Mouse (Mus musculus): Measurements from ENCODE around the gene Acads. TPM values are rescaled to one million over a fixed set of nuclear protein-coding genes. Genes with fewer than 3 reads are reported as not detected.
"Not testable (repeated sequence)": the region's sequence is repeated elsewhere in the genome, so short reads cannot be mapped to it uniquely, and the experiment has no call there.

Acads gene
- polyA plus RNA-seq, 1 experiment from 2014 or later: 89.5 TPM

DNA sequence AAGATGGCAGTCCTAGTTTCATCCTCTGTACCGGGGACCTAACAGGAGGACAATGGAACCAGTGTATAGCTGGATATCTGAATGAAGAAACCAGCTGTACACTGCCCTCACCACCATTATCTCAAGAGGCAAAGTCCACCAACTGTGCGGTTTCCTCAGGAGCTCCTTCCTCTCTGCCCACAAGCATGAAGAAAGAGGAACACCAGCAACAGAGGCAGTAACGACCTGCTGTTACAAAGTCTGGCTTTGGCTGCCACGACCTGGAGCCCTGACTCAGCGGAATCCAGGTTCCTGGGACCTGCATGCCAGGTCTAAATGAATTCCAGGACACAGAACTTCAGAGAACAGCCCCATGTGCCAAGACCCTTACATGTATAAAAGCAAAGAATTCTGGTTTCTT lies 36.7 kb upstream of the Acads start:
- peaks cover 34 to 62% of the 10 kb centered on the region in 2 experiments for H3K4me1 ChIP-seq (ENCODE audit: control insufficient read depth in 2 of 2, insufficient read depth in 2 of 2, low read length in 2 of 2)

GRCm38 (mm10) chr5:115155156-115155631 lies 36.0 kb upstream of the Acads start:
- H3K27me3 ChIP-seq (ENCODE audit: control insufficient read depth, insufficient read depth, low read length): no peaks in the 10 kb centered on the region
- WGBS: 43% methylated on average over 13 of the region's 13 CpGs
- H3K4me3 ChIP-seq (ENCODE audit: control insufficient read depth in 1 of 2, insufficient read depth in 1 of 2, low read depth in 1 of 2, low read length in 2 of 2): peak overlapping the region; percentile 29 to 99
- H3K4me1 ChIP-seq (ENCODE audit: control insufficient read depth in 2 of 2, insufficient read depth in 2 of 2, low read length in 2 of 2): peaks cover 34 to 62% of the 10 kb centered on the region in 2 experiments
- H3K36me3 ChIP-seq (ENCODE audit: control insufficient read depth, insufficient read depth, low read length): peaks cover 9% of the 10 kb centered on the region
- no peak for ATAC-seq (ENCODE audit: insufficient number of reproducible peaks, insufficient read depth, low FRiP score, low read depth)
- no peaks in the 10 kb centered on the region for H3K9me3 ChIP-seq (ENCODE audit: control insufficient read depth, low read length)
- H3K4me2 ChIP-seq (ENCODE audit: low read length): peak overlapping the region; percentile 83
- H3K27ac ChIP-seq (replicated peaks in 1 of 2; ENCODE audit: control insufficient read depth in 1 of 2, insufficient read depth in 1 of 2, low read depth in 2 of 2, low read length in 2 of 2): no peak overlapping the region; a peak in 1 of 4 replicates
- peak overlapping the region; percentile 98 for H3K9ac ChIP-seq (ENCODE audit: low read length)

More for the DNA sequence above, 36.7 kb upstream of the Acads start:
- Histone ChIP-seq H3K27ac (replicated peaks in 1 of 2; ENCODE audit: control insufficient read depth in 1 of 2, insufficient read depth in 1 of 2, low read depth in 2 of 2, low read length in 2 of 2) (no peak overlapping the region; a peak in 1 of 4 replicates), H3K4me3 (ENCODE audit: control insufficient read depth in 1 of 2, insufficient read depth in 1 of 2, low read depth in 1 of 2, low read length in 2 of 2) (peak overlapping the region; percentile 29 to 99), H3K9me3 (ENCODE audit: control insufficient read depth, low read length) (no peaks in the 10 kb centered on the region), H3K27me3 (ENCODE audit: control insufficient read depth, insufficient read depth, low read length) (no peaks in the 10 kb centered on the region), H3K36me3 (ENCODE audit: control insufficient read depth, insufficient read depth, low read length) (peaks cover 3% of the 10 kb centered on the region), H3K4me2 (ENCODE audit: low read length) (peak overlapping the region; percentile 83), H3K9ac (ENCODE audit: low read length) (peak overlapping the region; percentile 98)
- WGBS: 16% methylated on average over 5 of the region's 5 CpGs
- ATAC-seq (ENCODE audit: insufficient number of reproducible peaks, insufficient read depth, low FRiP score, low read depth): no peak

DNA sequence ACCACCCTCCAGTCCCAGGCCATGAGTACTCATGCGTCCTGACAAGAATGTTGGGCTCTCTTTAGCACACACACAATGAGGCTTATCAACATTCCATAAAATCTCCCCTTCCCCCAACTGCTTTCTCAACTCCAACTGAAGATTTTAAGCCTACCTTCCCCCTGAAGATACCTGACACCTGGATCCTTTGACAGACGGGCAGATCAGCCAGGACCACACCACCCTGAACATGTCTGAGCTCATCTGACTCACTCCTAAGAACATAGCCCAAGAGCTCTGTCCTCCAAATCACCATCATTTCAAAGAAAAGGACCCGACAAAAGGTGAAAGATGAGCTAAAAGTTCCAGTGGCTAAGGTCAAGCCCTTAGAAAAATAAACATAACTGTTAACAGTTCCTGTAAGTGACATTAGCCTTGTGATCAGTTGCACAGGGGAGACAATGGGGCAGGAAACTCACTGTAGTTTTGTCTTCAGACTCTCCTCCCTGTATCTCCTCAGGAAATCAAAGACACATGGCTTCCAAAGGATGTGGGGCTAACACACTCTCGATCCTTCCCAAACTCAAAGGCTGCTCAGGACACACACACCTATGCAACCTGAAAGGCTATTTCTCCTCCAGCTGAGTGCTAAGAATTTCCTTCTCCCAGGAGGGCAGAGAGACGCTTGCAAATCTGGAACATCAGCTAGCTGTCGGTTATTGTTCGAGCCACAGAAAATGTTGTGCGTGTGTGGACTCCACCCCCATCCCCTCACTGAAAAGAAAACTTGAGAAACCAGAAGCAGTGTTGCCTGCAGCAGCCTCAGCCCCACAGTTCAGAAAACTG lies 33.2 kb upstream of the Acads start:
- peak overlapping the region; percentile 6; the same call in 1 of the 2 replicates for H3K9ac ChIP-seq (ENCODE audit: low read length)
- H3K27me3 ChIP-seq (ENCODE audit: control insufficient read depth, insufficient read depth, low read length): no peaks in the 10 kb centered on the region
- H3K9me3 ChIP-seq (ENCODE audit: control insufficient read depth, low read length): no peaks in the 10 kb centered on the region
- WGBS: 24% methylated on average over 8 of the region's 8 CpGs
- no peak for ATAC-seq (ENCODE audit: insufficient number of reproducible peaks, insufficient read depth, low FRiP score, low read depth)
- peaks cover 37% of the 10 kb centered on the region for H3K36me3 ChIP-seq (ENCODE audit: control insufficient read depth, insufficient read depth, low read length)
- H3K4me2 ChIP-seq (ENCODE audit: low read length): no peak overlapping the region; the same call in none of the 2 replicates
- no peak overlapping the region for H3K4me3 ChIP-seq (ENCODE audit: control insufficient read depth in 1 of 2, insufficient read depth in 1 of 2, low read depth in 1 of 2, low read length in 2 of 2)
- peak overlapping the region; percentile 19 to 51 for H3K27ac ChIP-seq (replicated peaks in 1 of 2; ENCODE audit: control insufficient read depth in 1 of 2, insufficient read depth in 1 of 2, low read depth in 2 of 2, low read length in 2 of 2)
- H3K4me1 ChIP-seq (ENCODE audit: control insufficient read depth in 2 of 2, insufficient read depth in 2 of 2, low read length in 2 of 2): peaks cover 30 to 55% of the 10 kb centered on the region in 2 experiments

DNA sequence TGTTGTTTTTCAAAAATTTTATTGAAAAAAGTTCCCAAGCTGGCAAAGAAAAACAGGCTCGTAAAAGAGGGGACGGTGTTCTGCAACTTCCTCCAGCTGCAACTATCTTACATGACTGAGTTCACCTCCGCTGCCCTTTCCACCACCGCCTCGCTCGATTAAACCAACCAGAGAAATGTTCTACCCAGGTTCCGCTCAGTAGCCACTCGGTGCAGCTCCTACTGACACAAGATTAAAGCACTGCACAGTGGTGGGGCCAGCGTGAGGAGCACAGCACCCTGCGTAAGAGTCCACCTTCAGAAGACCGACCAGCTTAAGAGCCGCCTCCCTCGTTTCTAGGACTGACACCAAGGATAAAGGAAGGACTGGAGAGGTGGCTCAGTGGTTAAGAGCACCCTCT lies 32.3 kb upstream of the Acads start:
- peaks cover 46% of the 10 kb centered on the region for H3K36me3 ChIP-seq (ENCODE audit: control insufficient read depth, insufficient read depth, low read length)
- peaks cover 29 to 51% of the 10 kb centered on the region in 2 experiments for H3K4me1 ChIP-seq (ENCODE audit: control insufficient read depth in 2 of 2, insufficient read depth in 2 of 2, low read length in 2 of 2)
- no peaks in the 10 kb centered on the region for H3K9me3 ChIP-seq (ENCODE audit: control insufficient read depth, low read length)
- no peak for ATAC-seq (ENCODE audit: insufficient number of reproducible peaks, insufficient read depth, low FRiP score, low read depth)
- no peak overlapping the region for H3K4me3 ChIP-seq (ENCODE audit: control insufficient read depth in 1 of 2, insufficient read depth in 1 of 2, low read depth in 1 of 2, low read length in 2 of 2)
- H3K9ac ChIP-seq (ENCODE audit: low read length): no peak overlapping the region
- 83% methylated on average over 13 of the region's 13 CpGs for WGBS
- H3K27me3 ChIP-seq (ENCODE audit: control insufficient read depth, insufficient read depth, low read length): no peaks in the 10 kb centered on the region
- no peak overlapping the region for H3K27ac ChIP-seq (replicated peaks in 1 of 2; ENCODE audit: control insufficient read depth in 1 of 2, insufficient read depth in 1 of 2, low read depth in 2 of 2, low read length in 2 of 2)
- H3K4me2 ChIP-seq (ENCODE audit: low read length): no peak overlapping the region

GRCm38 (mm10) chr5:115150991-115151390 lies 31.8 kb upstream of the Acads start:
- WGBS: 61% methylated on average over 5 of the region's 5 CpGs

DNA sequence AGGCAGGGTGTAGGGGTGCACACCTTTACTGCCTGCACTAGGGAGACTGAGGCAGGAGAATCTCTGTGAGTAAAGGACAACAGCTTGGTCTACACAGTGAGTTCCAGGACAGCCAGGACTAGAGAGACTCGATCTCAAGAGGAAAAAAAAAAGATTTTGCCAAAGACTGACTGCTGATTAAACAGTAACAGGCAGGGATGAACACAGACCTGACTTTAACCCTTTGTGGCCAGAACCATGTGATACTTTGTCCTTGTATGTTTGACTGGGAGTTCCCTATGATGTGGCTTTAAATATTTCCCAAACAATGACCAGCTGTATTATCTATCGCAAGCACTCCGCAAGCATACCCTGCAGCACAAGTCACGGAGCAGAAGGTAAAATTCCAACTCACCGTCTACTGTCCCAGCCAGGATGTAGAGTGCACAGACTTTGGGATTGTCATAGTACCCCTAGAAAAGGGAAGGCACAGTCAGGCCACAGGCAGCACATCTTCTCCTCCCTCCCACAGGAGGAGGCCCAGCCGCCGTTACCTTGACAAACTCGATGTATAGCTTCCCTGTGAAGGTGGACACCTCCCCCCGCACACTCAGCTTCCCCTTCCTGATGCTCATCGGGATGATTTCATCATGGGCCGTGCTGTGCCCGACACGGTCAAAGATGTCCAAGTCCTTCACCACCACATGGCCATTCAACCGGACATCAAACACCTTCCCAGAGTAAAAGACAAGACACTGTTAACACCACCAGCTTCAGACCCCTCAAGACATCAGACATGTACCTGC lies 30.7 kb upstream of the Acads start:
- Histone ChIP-seq H3K27ac (replicated peaks in 1 of 2; ENCODE audit: control insufficient read depth in 1 of 2, insufficient read depth in 1 of 2, low read depth in 2 of 2, low read length in 2 of 2) (no peak overlapping the region), H3K4me3 (ENCODE audit: control insufficient read depth in 1 of 2, insufficient read depth in 1 of 2, low read depth in 1 of 2, low read length in 2 of 2) (no peak overlapping the region), H3K4me1 (ENCODE audit: control insufficient read depth in 2 of 2, insufficient read depth in 2 of 2, low read length in 2 of 2) (peaks cover 16 to 35% of the 10 kb centered on the region in 2 experiments), H3K4me2 (ENCODE audit: low read length) (no peak overlapping the region), H3K9me3 (ENCODE audit: control insufficient read depth, low read length) (no peaks in the 10 kb centered on the region), H3K36me3 (ENCODE audit: control insufficient read depth, insufficient read depth, low read length) (peaks cover 61% of the 10 kb centered on the region), H3K9ac (ENCODE audit: low read length) (no peak overlapping the region), H3K27me3 (ENCODE audit: control insufficient read depth, insufficient read depth, low read length) (no peaks in the 10 kb centered on the region)
- ATAC-seq (ENCODE audit: insufficient number of reproducible peaks, insufficient read depth, low FRiP score, low read depth): no peak
- WGBS: 95% methylated on average over 14 of the region's 14 CpGs

More at GRCm38 (mm10) chr5:115150991-115151390, 31.8 kb upstream of the Acads start:
- H3K4me1 ChIP-seq (ENCODE audit: control insufficient read depth in 2 of 2, insufficient read depth in 2 of 2, low read length in 2 of 2): peaks cover 27 to 46% of the 10 kb centered on the region in 2 experiments
- peaks cover 50% of the 10 kb centered on the region for H3K36me3 ChIP-seq (ENCODE audit: control insufficient read depth, insufficient read depth, low read length)
- ATAC-seq (ENCODE audit: insufficient number of reproducible peaks, insufficient read depth, low FRiP score, low read depth): no peak
- no peak overlapping the region for H3K4me3 ChIP-seq (ENCODE audit: control insufficient read depth in 1 of 2, insufficient read depth in 1 of 2, low read depth in 1 of 2, low read length in 2 of 2)
- no peak overlapping the region for H3K27ac ChIP-seq (replicated peaks in 1 of 2; ENCODE audit: control insufficient read depth in 1 of 2, insufficient read depth in 1 of 2, low read depth in 2 of 2, low read length in 2 of 2)
- H3K9ac ChIP-seq (ENCODE audit: low read length): no peak overlapping the region
- no peaks in the 10 kb centered on the region for H3K27me3 ChIP-seq (ENCODE audit: control insufficient read depth, insufficient read depth, low read length)
- no peak overlapping the region for H3K4me2 ChIP-seq (ENCODE audit: low read length)
- H3K9me3 ChIP-seq (ENCODE audit: control insufficient read depth, low read length): no peaks in the 10 kb centered on the region

- H3K27ac ChIP-seq (replicated peaks in 1 of 2; ENCODE audit: control insufficient read depth in 1 of 2, insufficient read depth in 1 of 2, low read depth in 2 of 2, low read length in 2 of 2); H3K9ac ChIP-seq (ENCODE audit: low read length); H3K4me2 ChIP-seq (ENCODE audit: low read length); ATAC-seq (ENCODE audit: insufficient number of reproducible peaks, insufficient read depth, low FRiP score, low read depth); H3K9me3 ChIP-seq (ENCODE audit: control insufficient read depth, low read length); H3K4me3 ChIP-seq (ENCODE audit: control insufficient read depth in 1 of 2, insufficient read depth in 1 of 2, low read depth in 1 of 2, low read length in 2 of 2); H3K27me3 ChIP-seq (ENCODE audit: control insufficient read depth, insufficient read depth, low read length): not testable (repeated sequence)
- Histone ChIP-seq H3K36me3 (ENCODE audit: control insufficient read depth, insufficient read depth, low read length) (peaks cover 71% of the 10 kb centered on the region), H3K4me1 (ENCODE audit: control insufficient read depth in 2 of 2, insufficient read depth in 2 of 2, low read length in 2 of 2) (peaks cover 12 to 25% of the 10 kb centered on the region in 2 experiments)
- WGBS: no CpG with 5 or more reads among the region's 1 CpGs
Measured at GRCm38 (mm10) chr5:115148872-115149271, 29.7 kb upstream of the Acads start.
